Mouse (Mus musculus): Measurements from ENCODE around the gene Ggta1. TPM values are rescaled to one million over a fixed set of nuclear protein-coding genes. Genes with fewer than 3 reads are reported as not detected.

The Ggta1 gene
- polyA plus RNA-seq, 1 experiment from 2014 or later, result 7.2 TPM

DNA sequence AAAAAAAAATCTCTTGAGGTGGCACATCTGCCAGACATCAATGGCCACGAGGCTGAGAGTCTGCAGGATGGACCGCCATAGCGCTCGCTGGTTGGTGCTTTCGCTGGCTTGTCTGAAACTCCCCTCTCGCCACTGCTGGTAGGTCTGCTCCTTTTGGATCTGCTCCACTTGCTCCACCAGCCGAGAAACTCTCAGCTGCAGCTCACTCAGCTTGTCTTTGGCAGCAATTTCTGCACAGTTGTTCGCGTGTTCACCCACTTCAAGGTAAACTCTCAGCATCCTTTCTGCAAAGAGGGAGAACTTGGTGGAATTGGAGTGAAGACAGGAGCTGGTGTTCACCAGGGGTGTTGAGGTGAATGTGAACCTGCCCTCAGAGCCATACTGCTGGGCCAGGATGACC lies 20.4 kb upstream of the Ggta1 start:
- ATAC-seq (replicated peaks; ENCODE audit: low FRiP score), result no peak
- Histone ChIP-seq H3K9me3 (ENCODE audit: control insufficient read depth, low read length) (no peaks in the 10 kb centered on the region), H3K27me3 (ENCODE audit: control insufficient read depth, insufficient read depth, low read length) (no peaks in the 10 kb centered on the region), H3K4me3 (ENCODE audit: low read depth, low read length) (no peak overlapping the region), H3K27ac (ENCODE audit: low read depth, low read length) (no peak overlapping the region), H3K36me3 (ENCODE audit: control insufficient read depth, insufficient read depth, low read length) (no peaks in the 10 kb centered on the region), H3K9ac (ENCODE audit: low read length) (no peak overlapping the region), H3K4me1 (replicated peaks; ENCODE audit: control insufficient read depth, insufficient read depth, low read length) (no peaks in the 10 kb centered on the region; the same call in 1 of the 2 replicates), H3K4me2 (ENCODE audit: low read depth, low read length, severe bottlenecking) (no peak overlapping the region)
- 92% methylated on average over 9 of the region's 9 CpGs for WGBS
- no peak for DNase-seq (ENCODE audit: low spot score)

DNA sequence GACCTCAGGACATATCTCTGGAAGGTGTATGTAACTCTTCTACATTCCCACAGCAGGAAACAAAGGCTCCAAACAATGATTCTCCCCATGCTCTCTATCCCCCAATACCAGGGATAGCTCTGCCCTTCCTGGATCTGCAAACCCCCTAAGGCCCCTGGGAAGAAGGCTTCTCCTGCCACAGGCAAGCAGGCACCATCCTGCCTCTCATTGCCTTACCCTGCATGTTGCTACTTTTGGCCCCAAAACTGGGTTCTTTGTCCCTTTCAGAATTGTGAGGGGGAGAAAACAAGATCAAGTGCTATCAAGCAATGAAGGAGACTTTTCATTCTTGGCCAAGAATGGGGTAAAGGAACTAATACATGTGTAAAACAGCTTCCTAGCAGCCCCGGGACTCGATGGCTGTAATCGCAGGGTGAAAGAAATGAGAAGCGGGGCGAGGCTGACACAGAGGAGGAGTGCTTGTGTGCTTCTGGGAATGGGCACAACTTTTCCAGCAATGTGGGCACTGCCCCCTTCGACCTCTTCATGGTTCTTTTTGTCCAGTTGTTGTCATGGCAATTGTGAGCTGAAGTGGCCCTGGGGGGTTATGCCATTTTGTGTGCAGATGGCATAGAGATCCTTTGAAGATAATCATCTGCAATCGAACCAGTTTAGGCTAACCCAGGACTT lies 18.4 kb upstream of the Ggta1 start:
- ATAC-seq (replicated peaks; ENCODE audit: low FRiP score) (no peak), DNase-seq (ENCODE audit: low spot score) (no peak)
- no peak overlapping the region for H3K9ac ChIP-seq (ENCODE audit: low read length)
- 68% methylated on average over 7 of the region's 7 CpGs for WGBS
- H3K27me3 ChIP-seq (ENCODE audit: control insufficient read depth, insufficient read depth, low read length), result no peaks in the 10 kb centered on the region
- no peak overlapping the region for H3K4me3 ChIP-seq (ENCODE audit: low read depth, low read length)
- no peaks in the 10 kb centered on the region for H3K36me3 ChIP-seq (ENCODE audit: control insufficient read depth, insufficient read depth, low read length)
- H3K9me3 ChIP-seq (ENCODE audit: control insufficient read depth, low read length), result no peaks in the 10 kb centered on the region
- no peaks in the 10 kb centered on the region; the same call in 1 of the 2 replicates for H3K4me1 ChIP-seq (replicated peaks; ENCODE audit: control insufficient read depth, insufficient read depth, low read length)
- no peak overlapping the region for H3K4me2 ChIP-seq (ENCODE audit: low read depth, low read length, severe bottlenecking)
- H3K27ac ChIP-seq (ENCODE audit: low read depth, low read length), result no peak overlapping the region

DNA sequence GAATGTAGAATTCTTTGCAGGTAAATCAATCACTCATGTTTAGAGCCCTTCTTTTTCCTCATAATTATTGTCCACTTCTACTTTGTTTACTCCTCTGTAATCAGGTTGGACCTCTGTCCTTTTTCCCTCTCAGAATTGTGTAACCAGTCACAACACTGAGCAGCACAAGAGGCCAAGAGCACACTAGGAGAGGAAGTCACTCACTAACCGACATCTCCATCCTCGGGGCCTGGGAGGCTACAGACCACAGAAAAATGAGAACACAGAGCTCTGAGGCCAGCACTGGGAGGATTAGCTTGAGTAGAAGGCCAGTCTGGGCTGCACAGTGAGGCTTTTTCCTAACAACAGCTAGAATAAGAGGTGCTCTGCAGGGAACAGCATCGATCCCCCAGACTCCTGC lies 17.0 kb upstream of the Ggta1 start:
- Histone ChIP-seq H3K36me3 (ENCODE audit: control insufficient read depth, insufficient read depth, low read length) (no peaks in the 10 kb centered on the region), H3K27me3 (ENCODE audit: control insufficient read depth, insufficient read depth, low read length) (no peaks in the 10 kb centered on the region), H3K9me3 (ENCODE audit: control insufficient read depth, low read length) (no peaks in the 10 kb centered on the region), H3K27ac (ENCODE audit: low read depth, low read length) (no peak overlapping the region), H3K4me1 (replicated peaks; ENCODE audit: control insufficient read depth, insufficient read depth, low read length) (no peaks in the 10 kb centered on the region; the same call in 1 of the 2 replicates), H3K4me2 (ENCODE audit: low read depth, low read length, severe bottlenecking) (no peak overlapping the region), H3K4me3 (ENCODE audit: low read depth, low read length) (no peak overlapping the region), H3K9ac (ENCODE audit: low read length) (no peak overlapping the region)
- WGBS, result 37% methylated on average over 3 of the region's 3 CpGs
- ATAC-seq (replicated peaks; ENCODE audit: low FRiP score) (no peak), DNase-seq (ENCODE audit: low spot score) (no peak)

DNA sequence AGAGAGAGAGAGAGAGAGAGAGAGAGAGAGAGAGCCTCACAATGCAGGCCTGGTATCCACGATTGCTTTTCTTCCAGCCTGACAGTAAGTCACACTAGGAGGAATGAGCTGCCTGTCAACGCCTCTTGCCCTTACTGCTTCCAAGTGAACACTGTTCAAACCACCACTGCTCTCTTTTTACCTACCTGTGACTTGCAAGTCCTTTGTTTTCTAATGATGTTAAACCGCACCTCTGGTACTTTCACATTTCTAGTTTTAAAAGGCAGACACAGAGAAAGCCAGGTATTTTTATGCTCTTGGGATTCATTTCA lies 15.7 kb upstream of the Ggta1 start:
- H3K4me2 ChIP-seq (ENCODE audit: low read depth, low read length, severe bottlenecking), result no peak overlapping the region
- H3K9me3 ChIP-seq (ENCODE audit: control insufficient read depth, low read length), result no peaks in the 10 kb centered on the region
- WGBS, result 59% methylated on average over 3 of the region's 3 CpGs
- no peak for DNase-seq (ENCODE audit: low spot score)
- no peak for ATAC-seq (replicated peaks; ENCODE audit: low FRiP score)
- no peaks in the 10 kb centered on the region for H3K36me3 ChIP-seq (ENCODE audit: control insufficient read depth, insufficient read depth, low read length)
- no peak overlapping the region for H3K27ac ChIP-seq (ENCODE audit: low read depth, low read length)
- no peaks in the 10 kb centered on the region for H3K27me3 ChIP-seq (ENCODE audit: control insufficient read depth, insufficient read depth, low read length)
- H3K9ac ChIP-seq (ENCODE audit: low read length), result no peak overlapping the region
- no peak overlapping the region for H3K4me3 ChIP-seq (ENCODE audit: low read depth, low read length)
- H3K4me1 ChIP-seq (replicated peaks; ENCODE audit: control insufficient read depth, insufficient read depth, low read length), result no peaks in the 10 kb centered on the region; the same call in 1 of the 2 replicates

DNA sequence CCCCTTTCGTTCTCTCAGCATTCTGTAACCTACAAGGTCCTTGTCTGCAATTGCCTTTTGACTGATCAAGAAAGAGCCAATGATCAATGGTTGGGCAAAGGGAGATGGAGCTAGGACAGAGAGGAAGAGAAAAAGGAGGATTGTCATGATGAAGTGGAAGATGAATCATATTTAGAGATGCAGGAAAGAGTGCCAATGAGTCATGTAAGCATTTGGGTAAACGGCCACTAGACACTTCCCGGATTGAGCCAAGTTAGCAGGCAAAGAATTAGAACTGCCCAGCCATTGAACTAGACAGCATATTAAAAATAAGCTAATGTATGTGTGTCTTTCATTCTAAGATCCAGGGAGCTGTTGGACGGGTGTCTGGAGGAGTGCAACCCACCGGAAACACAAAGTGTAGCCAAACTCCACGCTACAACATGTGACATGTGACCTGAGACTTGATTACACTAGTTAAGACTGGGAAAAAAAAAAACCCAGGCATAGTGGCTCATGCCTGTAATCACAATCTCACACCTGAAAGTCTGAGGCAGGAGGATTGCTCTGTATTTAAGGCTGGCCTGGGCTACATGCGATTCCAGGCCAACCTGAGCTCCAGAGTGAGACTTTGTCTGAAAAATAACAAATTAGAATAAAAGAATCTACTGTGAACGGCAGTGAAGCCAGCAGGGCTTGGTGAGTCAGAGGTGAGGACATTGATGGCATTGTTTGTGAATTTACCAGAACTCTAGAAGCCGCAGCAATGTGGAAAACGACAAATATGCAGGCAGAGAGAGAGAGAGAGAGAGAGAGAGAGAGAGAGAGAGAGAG lies 15.2 kb upstream of the Ggta1 start:
- H3K4me3 ChIP-seq (ENCODE audit: low read depth, low read length), result no peak overlapping the region
- DNase-seq (ENCODE audit: low spot score) (no peak), ATAC-seq (replicated peaks; ENCODE audit: low FRiP score) (no peak)
- no peaks in the 10 kb centered on the region for H3K9me3 ChIP-seq (ENCODE audit: control insufficient read depth, low read length)
- no peak overlapping the region for H3K9ac ChIP-seq (ENCODE audit: low read length)
- H3K27me3 ChIP-seq (ENCODE audit: control insufficient read depth, insufficient read depth, low read length), result no peaks in the 10 kb centered on the region
- H3K36me3 ChIP-seq (ENCODE audit: control insufficient read depth, insufficient read depth, low read length), result no peaks in the 10 kb centered on the region
- no peak overlapping the region for H3K27ac ChIP-seq (ENCODE audit: low read depth, low read length)
- 85% methylated on average over 10 of the region's 10 CpGs for WGBS
- no peak overlapping the region for H3K4me2 ChIP-seq (ENCODE audit: low read depth, low read length, severe bottlenecking)
- no peaks in the 10 kb centered on the region; the same call in 1 of the 2 replicates for H3K4me1 ChIP-seq (replicated peaks; ENCODE audit: control insufficient read depth, insufficient read depth, low read length)

DNA sequence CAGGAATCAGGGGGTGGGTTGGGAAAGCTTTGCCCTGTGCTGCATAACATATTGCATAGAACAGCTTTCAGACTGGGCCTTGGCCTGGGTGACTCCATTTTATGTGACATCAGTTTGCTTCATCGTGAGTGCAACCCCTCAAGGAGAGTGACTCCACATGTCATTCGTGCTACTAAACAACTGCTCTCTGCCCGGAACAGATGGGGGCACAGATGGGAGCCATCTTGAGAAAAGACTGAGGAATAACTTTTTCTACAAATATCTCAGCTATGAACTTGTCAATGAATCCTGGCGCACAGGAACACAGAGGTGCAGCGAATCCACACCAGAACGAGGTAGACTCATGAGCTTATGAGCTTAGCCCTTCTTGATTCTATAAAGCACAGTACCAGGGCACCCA lies 14.3 kb upstream of the Ggta1 start:
- Histone ChIP-seq H3K9me3 (ENCODE audit: control insufficient read depth, low read length) (no peaks in the 10 kb centered on the region), H3K27me3 (ENCODE audit: control insufficient read depth, insufficient read depth, low read length) (no peaks in the 10 kb centered on the region), H3K27ac (ENCODE audit: low read depth, low read length) (no peak overlapping the region), H3K4me1 (replicated peaks; ENCODE audit: control insufficient read depth, insufficient read depth, low read length) (no peaks in the 10 kb centered on the region; the same call in 1 of the 2 replicates), H3K9ac (ENCODE audit: low read length) (no peak overlapping the region), H3K4me3 (ENCODE audit: low read depth, low read length) (no peak overlapping the region), H3K36me3 (ENCODE audit: control insufficient read depth, insufficient read depth, low read length) (no peaks in the 10 kb centered on the region), H3K4me2 (ENCODE audit: low read depth, low read length, severe bottlenecking) (no peak overlapping the region)
- ATAC-seq (replicated peaks; ENCODE audit: low FRiP score), result no peak
- 92% methylated on average over 6 of the region's 6 CpGs for WGBS
- DNase-seq (ENCODE audit: low spot score), result no peak

DNA sequence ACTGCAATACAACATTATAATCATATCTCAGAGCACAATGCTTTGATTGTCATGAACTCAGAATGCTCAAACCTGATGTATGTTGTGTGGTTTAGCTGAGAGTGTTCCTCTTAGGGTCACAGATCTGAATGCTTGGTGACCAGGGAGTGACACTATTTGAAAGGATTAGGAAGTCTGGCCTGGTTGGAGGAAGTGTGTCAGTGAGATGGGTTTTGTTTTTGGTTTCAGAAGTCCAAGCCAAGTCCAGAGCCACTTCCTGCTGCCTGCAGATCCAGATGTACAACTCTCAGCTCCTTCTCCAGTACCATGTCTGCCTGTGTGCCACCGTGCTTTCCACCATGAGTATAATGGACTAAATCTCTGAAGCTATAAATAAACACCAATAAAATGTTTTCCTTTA lies 11.9 kb upstream of the Ggta1 start:
- 91% methylated on average over 1 of the region's 1 CpGs for WGBS
- no peaks in the 10 kb centered on the region for H3K9me3 ChIP-seq (ENCODE audit: control insufficient read depth, low read length)
- no peak overlapping the region for H3K9ac ChIP-seq (ENCODE audit: low read length)
- H3K27ac ChIP-seq (ENCODE audit: low read depth, low read length), result no peak overlapping the region
- no peaks in the 10 kb centered on the region for H3K4me1 ChIP-seq (replicated peaks; ENCODE audit: control insufficient read depth, insufficient read depth, low read length)
- no peaks in the 10 kb centered on the region for H3K36me3 ChIP-seq (ENCODE audit: control insufficient read depth, insufficient read depth, low read length)
- H3K4me2 ChIP-seq (ENCODE audit: low read depth, low read length, severe bottlenecking), result no peak overlapping the region
- H3K27me3 ChIP-seq (ENCODE audit: control insufficient read depth, insufficient read depth, low read length), result no peaks in the 10 kb centered on the region
- DNase-seq (ENCODE audit: low spot score), result no peak
- no peak overlapping the region for H3K4me3 ChIP-seq (ENCODE audit: low read depth, low read length)
- no peak for ATAC-seq (replicated peaks; ENCODE audit: low FRiP score)

DNA sequence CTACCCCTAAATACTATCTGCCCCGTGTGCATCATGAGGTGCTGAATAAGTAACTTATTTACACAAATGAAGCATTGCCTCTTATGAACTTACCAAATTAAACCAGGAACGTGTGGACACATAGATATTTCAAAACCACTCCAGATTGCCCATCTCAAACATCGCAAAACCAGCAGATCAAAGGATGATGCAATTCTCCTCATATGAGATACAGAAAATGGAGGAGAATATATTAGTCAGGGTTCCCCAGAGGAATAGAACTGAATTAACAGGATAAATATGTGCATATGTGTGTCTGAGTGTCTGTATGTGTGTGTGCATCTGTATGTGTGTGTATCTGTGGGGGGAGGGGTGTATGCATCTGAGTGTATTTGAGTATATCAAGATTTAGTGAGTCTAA lies 6.2 kb upstream of the Ggta1 start:
- Histone ChIP-seq H3K4me1 (replicated peaks; ENCODE audit: control insufficient read depth, insufficient read depth, low read length) (no peaks in the 10 kb centered on the region), H3K9me3 (ENCODE audit: control insufficient read depth, low read length) (no peaks in the 10 kb centered on the region), H3K4me2 (ENCODE audit: low read depth, low read length, severe bottlenecking) (no peak overlapping the region), H3K27me3 (ENCODE audit: control insufficient read depth, insufficient read depth, low read length) (no peaks in the 10 kb centered on the region), H3K27ac (ENCODE audit: low read depth, low read length) (no peak overlapping the region), H3K4me3 (ENCODE audit: low read depth, low read length) (no peak overlapping the region), H3K36me3 (ENCODE audit: control insufficient read depth, insufficient read depth, low read length) (no peaks in the 10 kb centered on the region), H3K9ac (ENCODE audit: low read length) (no peak overlapping the region)
- no peak for ATAC-seq (replicated peaks; ENCODE audit: low FRiP score)
- DNase-seq (ENCODE audit: low spot score), result no peak
- 78% methylated on average over 3 of the region's 3 CpGs for WGBS

DNA sequence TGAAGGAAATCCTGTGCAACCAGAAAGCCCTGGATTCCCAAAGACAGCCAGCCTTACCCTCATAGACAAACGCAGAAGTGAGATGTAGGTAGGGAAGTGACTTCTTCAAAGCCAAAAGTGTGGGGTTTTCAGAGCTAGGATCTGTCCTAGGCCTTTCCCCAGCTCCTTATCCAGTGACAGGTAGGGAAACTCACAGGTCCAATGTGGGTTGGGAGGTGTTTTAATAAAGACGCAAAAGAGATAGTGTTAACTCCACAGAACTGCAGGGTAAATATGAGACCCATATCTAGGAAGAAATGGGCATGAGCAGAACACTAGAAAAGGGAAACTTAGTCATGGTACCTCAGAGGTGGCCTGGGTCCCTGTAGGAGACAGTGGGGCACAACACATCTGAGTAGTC lies 5.2 kb upstream of the Ggta1 start:
- no peak overlapping the region for H3K9ac ChIP-seq (ENCODE audit: low read length)

More for the DNA sequence above, 5.2 kb upstream of the Ggta1 start:
- Histone ChIP-seq H3K4me3 (ENCODE audit: low read depth, low read length) (no peak overlapping the region), H3K9me3 (ENCODE audit: control insufficient read depth, low read length) (no peaks in the 10 kb centered on the region), H3K4me2 (ENCODE audit: low read depth, low read length, severe bottlenecking) (no peak overlapping the region), H3K27ac (ENCODE audit: low read depth, low read length) (no peak overlapping the region), H3K36me3 (ENCODE audit: control insufficient read depth, insufficient read depth, low read length) (no peaks in the 10 kb centered on the region), H3K4me1 (replicated peaks; ENCODE audit: control insufficient read depth, insufficient read depth, low read length) (no peaks in the 10 kb centered on the region), H3K27me3 (ENCODE audit: control insufficient read depth, insufficient read depth, low read length) (no peaks in the 10 kb centered on the region)
- ATAC-seq (replicated peaks; ENCODE audit: low FRiP score) (no peak), DNase-seq (ENCODE audit: low spot score) (no peak)
- 84% methylated on average over 2 of the region's 2 CpGs for WGBS
